In the genomic region with DNA sequence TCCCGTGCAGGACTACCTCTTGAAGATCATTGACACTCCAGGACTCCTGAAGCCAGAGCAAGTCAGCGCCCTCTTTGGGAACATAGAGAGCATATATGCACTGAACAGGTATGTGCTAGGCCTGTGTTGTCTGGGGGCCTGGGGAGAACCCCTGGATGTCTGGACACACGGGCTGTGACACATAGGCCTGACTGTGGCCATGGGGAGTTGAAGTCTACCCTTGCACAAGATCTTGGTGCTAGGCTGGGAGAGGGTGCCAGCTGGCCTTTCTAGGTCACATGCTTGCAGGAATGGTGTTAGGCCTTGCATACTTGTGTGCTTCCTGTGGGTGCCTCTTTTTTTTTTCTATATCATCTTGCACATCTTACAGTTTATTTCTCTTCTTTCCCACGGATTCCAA, we compare ENCODE assay signal across 11 mouse cellular contexts.
"Had no signal": no experiment of that assay in that cellular context is flagged by ENCODE, and none has a peak within 500 bp of the region (broad histone marks: within the 10 kb centered on the region; RNA-seq: fewer than 3 reads in every experiment).

No protein-coding gene starts in this region.

- DNase-seq: gastrocnemius, adult 2 months; gastrocnemius, postnatal 10 days; gastrocnemius, postnatal 25 days; heart, adult 2 months; heart, postnatal 10 days; heart, postnatal 4 days; kidney, adult 18-20 months; kidney, adult 8-10 months; kidney, postnatal 10 days; liver; liver, embryonic 13.5 days had no signal
